Mouse (Mus musculus) kidney, embryonic 16.5 days (tissue): ENCODE measurements around the gene Olfr713. TPM values are rescaled to one million over a fixed set of nuclear protein-coding genes. Genes with fewer than 3 reads are reported as not detected.

Experiments
- ATAC-seq: fragments of 200-750 bp; cut with Nextera tagmentation; 2 replicates; pipeline ENCODE4 v1.8.0; 2017; ENCODE audit warnings: moderate TSS enrichment; ENCODE audit not compliant: low FRiP score, low TSS enrichment
- H3K27ac ChIP-seq: fragments of 300-500 bp; sonication (generic); 2 replicates; pipeline ENCODE4 v1.5.1; 2014; ENCODE audit warnings: low read length
- H3K27me3 ChIP-seq: fragments of 300-500 bp; sonication (generic); 2 replicates; pipeline ENCODE4 v1.6.1; 2014; ENCODE audit warnings: low read length, control low read depth, mixed read lengths; ENCODE audit not compliant: insufficient read depth
- H3K36me3 ChIP-seq: fragments of 300-500 bp; sonication (generic); 2 replicates; pipeline ENCODE4 v1.6.1; 2014; ENCODE audit warnings: low read length, control low read depth, mixed read lengths; ENCODE audit not compliant: insufficient read depth
- H3K4me1 ChIP-seq: fragments of 300-500 bp; sonication (generic); 2 replicates; pipeline ENCODE4 v1.6.1; 2014; ENCODE audit warnings: low read length, control low read depth, mixed read lengths; ENCODE audit not compliant: insufficient read depth
- H3K4me2 ChIP-seq: fragments of 300-500 bp; sonication (generic); replicated peaks from 2 replicates; pipeline ENCODE4 v1.6.1; 2014; ENCODE audit warnings: low read depth, low read length
- H3K4me3 ChIP-seq: fragments of 300-500 bp; sonication (generic); 2 replicates; pipeline ENCODE4 v1.5.1; 2014; ENCODE audit warnings: mild to moderate bottlenecking, low read length
- H3K9ac ChIP-seq: fragments of 300-500 bp; sonication (generic); replicated peaks from 2 replicates; pipeline ENCODE4 v1.6.1; 2014; ENCODE audit warnings: low read length
- H3K9me3 ChIP-seq: fragments of 300-500 bp; sonication (generic); 2 replicates; pipeline ENCODE4 v1.6.1; 2016; ENCODE audit warnings: low read length, control low read depth
- WGBS: fragments of 180-500 bp; shearing (Covaris S2); extraction: QIAGEN DNeasy Blood & Tissue Kit; methylation state at CpG from one replicate; pipeline ENCODE4 v1.1.7; 2014; 5-methylcytosine and 5-hydroxymethylcytosine counted together
- polyA plus RNA-seq: library from polyadenylated mRNA; unstranded; fragments of >200 nt; fragmentation: Nextera tagmentation; extraction: Ambion mirVana; gene quantifications from 2 replicates; pipeline ENCODE4 v1.2.1, GENCODE M21; 2015

Gene Olfr713
- polyA plus RNA-seq, 1 experiment from 2014 or later, result not detected

DNA sequence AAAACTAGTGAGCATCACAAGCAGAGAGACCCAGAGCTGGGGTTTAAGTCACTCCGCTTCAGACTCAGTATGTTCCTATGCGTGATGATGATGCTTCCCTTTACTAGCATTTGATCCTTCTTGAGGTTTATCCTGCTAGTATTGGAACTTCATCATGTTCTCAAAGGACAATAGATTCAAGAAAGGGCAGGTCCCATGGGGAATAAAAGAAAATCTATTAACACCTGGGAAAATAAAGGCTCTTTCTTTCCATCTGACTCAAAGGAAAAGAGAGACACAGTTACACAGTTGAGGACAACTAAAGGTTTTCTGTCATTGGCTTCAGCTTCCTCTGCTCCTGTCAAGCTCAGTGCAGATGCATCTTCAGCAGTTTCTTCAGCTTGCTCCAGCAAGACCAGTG lies 39.7 kb downstream of the Olfr713 start, which contains the start of gene Olfr714:
Olfr714 (plus strand) TSS at position 301 of the 400 bp plus-strand sequence.
- H3K9ac ChIP-seq, result no peak within 1 kb of the TSS
- ATAC-seq, result no peak
- H3K4me2 ChIP-seq, result no peak within 1 kb of the TSS
- H3K27me3 ChIP-seq, result no peaks in the 10 kb centered on the region
- H3K36me3 ChIP-seq, result no peaks in the 10 kb centered on the region
- no peak within 1 kb of the TSS for H3K27ac ChIP-seq
- no peaks in the 10 kb centered on the region for H3K9me3 ChIP-seq
- H3K4me3 ChIP-seq, result no peak within 1 kb of the TSS
- 87% methylated on average over 2 of the region's 2 CpGs for WGBS
- no peaks in the 10 kb centered on the region for H3K4me1 ChIP-seq

Other genes with a start within 250 kb of the Olfr713 start
- not detected in 2 replicates for gene Olfr699, start 238.0 kb upstream of the Olfr713 start, polyA plus RNA-seq
- gene Olfr700, start 222.3 kb upstream of the Olfr713 start, polyA plus RNA-seq, result not detected in 2 replicates
- gene Olfr701, start 217.0 kb upstream of the Olfr713 start, polyA plus RNA-seq, result not detected in 2 replicates
- gene Olfr702, start 197.3 kb upstream of the Olfr713 start, polyA plus RNA-seq, result not detected in 2 replicates
- gene Olfr703, start 187.8 kb upstream of the Olfr713 start, polyA plus RNA-seq, result not detected in 2 replicates
- gene Olfr704, start 168.0 kb upstream of the Olfr713 start, polyA plus RNA-seq, result not detected in 2 replicates
- not detected in 2 replicates for gene Olfr705, start 154.3 kb upstream of the Olfr713 start, polyA plus RNA-seq
- gene Olfr706, start 143.0 kb upstream of the Olfr713 start, polyA plus RNA-seq, result not detected in 2 replicates
- gene Olfr707, start 129.9 kb upstream of the Olfr713 start, polyA plus RNA-seq, result not detected in 2 replicates
- gene Olfr1532-ps1, start 123.2 kb upstream of the Olfr713 start, polyA plus RNA-seq, result not detected in 2 replicates
- gene Olfr709-ps1, start 99.0 kb upstream of the Olfr713 start, polyA plus RNA-seq, result not detected in 2 replicates
- gene Olfr710, start 82.9 kb upstream of the Olfr713 start, polyA plus RNA-seq, result not detected in 2 replicates
- gene Olfr6, start 67.2 kb upstream of the Olfr713 start, polyA plus RNA-seq, result not detected in 2 replicates
- gene Olfr711, start 55.7 kb upstream of the Olfr713 start, polyA plus RNA-seq, result not detected in 2 replicates
- not detected in 2 replicates for gene Olfr2, start 25.1 kb upstream of the Olfr713 start, polyA plus RNA-seq
- gene Olfr714, start 39.8 kb downstream of the Olfr713 start, polyA plus RNA-seq, result not detected in 2 replicates
- not detected in 2 replicates for gene Olfr17, start 62.0 kb downstream of the Olfr713 start, polyA plus RNA-seq
- not detected in 2 replicates for gene Olfr715b, start 79.2 kb downstream of the Olfr713 start, polyA plus RNA-seq
- not detected in 2 replicates for gene Olfr715, start 99.9 kb downstream of the Olfr713 start, polyA plus RNA-seq
- not detected in 2 replicates for gene Olfr716, start 107.2 kb downstream of the Olfr713 start, polyA plus RNA-seq
- gene Nlrp14, start 135.8 kb downstream of the Olfr713 start, polyA plus RNA-seq, result not detected in 2 replicates
- not detected in 2 replicates for gene Rbmxl2, start 178.3 kb downstream of the Olfr713 start, polyA plus RNA-seq